Mouse (Mus musculus) lung, postnatal 0 days (tissue): ENCODE measurements around the gene Dgkd. TPM values are rescaled to one million over a fixed set of nuclear protein-coding genes. Genes with fewer than 3 reads are reported as not detected.

Experiments used
- ATAC-seq: fragments of 200-750 bp; cut with Nextera tagmentation; 2 replicates; pipeline ENCODE4 v1.8.0; 2017; ENCODE audit warnings: moderate library complexity
- DNase-seq: peaks from one replicate; pipeline ENCODE4 v3.0.0-alpha.2; 2016; ENCODE audit warnings: low spot score
- H3K27ac ChIP-seq: fragments of 300-500 bp; sonication (generic); 2 replicates; pipeline ENCODE4 v1.5.1; 2014; ENCODE audit warnings: antibody characterized with exemption, mild to moderate bottlenecking, low read length, mixed read lengths
- H3K27me3 ChIP-seq: fragments of 300-500 bp; sonication (generic); replicated peaks from 2 replicates; pipeline ENCODE4 v1.6.1; 2014; ENCODE audit warnings: low read length, mixed read lengths; ENCODE audit not compliant: insufficient read depth
- H3K36me3 ChIP-seq: fragments of 300-500 bp; sonication (generic); 2 replicates; pipeline ENCODE4 v1.6.1; 2014; ENCODE audit warnings: low read length, mixed read lengths; ENCODE audit not compliant: insufficient read depth
- H3K4me1 ChIP-seq: fragments of 300-500 bp; sonication (generic); 2 replicates; pipeline ENCODE4 v1.6.1; 2014; ENCODE audit warnings: antibody characterized with exemption, low read depth, low read length, mixed read lengths; ENCODE audit not compliant: insufficient read depth
- H3K4me2 ChIP-seq: fragments of 300-500 bp; sonication (generic); replicated peaks from 2 replicates; pipeline ENCODE4 v1.6.1; 2014; ENCODE audit warnings: low read depth, mild to moderate bottlenecking, low read length, moderate library complexity, mixed read lengths
- H3K4me3 ChIP-seq: fragments of 300-500 bp; sonication (generic); 2 replicates; pipeline ENCODE4 v1.5.1; 2014; ENCODE audit warnings: low read depth, low read length
- H3K9ac ChIP-seq: fragments of 300-500 bp; sonication (generic); replicated peaks from 2 replicates; pipeline ENCODE4 v1.6.1; 2014; ENCODE audit warnings: low read depth, mild to moderate bottlenecking
- H3K9me3 ChIP-seq: fragments of 300-500 bp; sonication (generic); 2 replicates; pipeline ENCODE4 v1.6.1; 2016; ENCODE audit warnings: low read length, mixed read lengths
- CTCF ChIP-seq: IDR thresholded peaks from 2 replicates; pipeline ENCODE4 v1.5.1; 2016; ENCODE audit warnings: antibody characterized with exemption, mild to moderate bottlenecking
- EP300 ChIP-seq: IDR thresholded peaks from 2 replicates; pipeline ENCODE4 v1.6.1; 2016; ENCODE audit warnings: antibody characterized with exemption, mild to moderate bottlenecking, control low read depth
- WGBS: fragments of 180-500 bp; shearing (Covaris S2); extraction: QIAGEN DNeasy Blood & Tissue Kit; methylation state at CpG from one replicate; pipeline ENCODE4 v1.1.7; 2014; 5-methylcytosine and 5-hydroxymethylcytosine counted together
- polyA plus RNA-seq: library from polyadenylated mRNA; unstranded; fragments of >200 nt; fragmentation: Nextera tagmentation; extraction: Ambion mirVana; gene quantifications from 2 replicates; pipeline ENCODE4 v1.2.1, GENCODE M21; 2015

Dgkd gene
- polyA plus RNA-seq, 1 experiment from 2014 or later: 24.3 TPM

DNA sequence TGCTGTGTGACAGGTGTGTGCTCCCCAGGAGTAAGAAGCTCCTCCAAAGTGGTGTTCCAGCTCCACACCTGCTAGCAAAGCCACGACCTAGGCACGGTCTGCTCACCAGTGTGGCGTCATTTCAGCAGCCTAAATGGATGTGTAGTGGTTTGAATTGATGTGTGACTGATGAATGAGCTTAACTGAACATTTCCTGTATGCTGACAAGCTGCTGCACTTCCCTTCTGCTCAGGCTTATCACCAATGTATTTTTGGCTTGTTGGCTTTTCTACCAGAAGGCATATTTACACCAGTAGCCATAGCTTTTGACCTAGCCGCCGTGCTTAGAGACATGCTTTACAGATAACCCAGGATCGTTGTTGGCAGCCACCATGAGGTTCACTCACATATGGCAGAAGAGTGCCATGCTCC, 94.6 kb downstream of the Dgkd start:
- 72% methylated on average over 6 of the region's 6 CpGs for WGBS
- no peak for TF ChIP-seq CTCF
- no peak for TF ChIP-seq EP300
- no peaks in the 10 kb centered on the region for H3K4me1 ChIP-seq
- H3K27me3 ChIP-seq: no peaks in the 10 kb centered on the region
- H3K36me3 ChIP-seq: peaks cover 62% of the 10 kb centered on the region
- DNase-seq (no peak), ATAC-seq (no peak)
- no peak overlapping the region for H3K9ac ChIP-seq
- no peak overlapping the region for H3K27ac ChIP-seq
- H3K4me2 ChIP-seq: no peak overlapping the region
- no peaks in the 10 kb centered on the region for H3K9me3 ChIP-seq
- no peak overlapping the region for H3K4me3 ChIP-seq

- no peaks in the 10 kb centered on the region for H3K4me1 ChIP-seq
- H3K36me3 ChIP-seq: peaks cover 42% of the 10 kb centered on the region
- no peak for DNase-seq
- H3K27me3 ChIP-seq: no peaks in the 10 kb centered on the region
- no peak overlapping the region for H3K27ac ChIP-seq
- no peak overlapping the region for H3K4me2 ChIP-seq
- no peak for ATAC-seq
- no peak overlapping the region for H3K4me3 ChIP-seq
- no peak overlapping the region for H3K9ac ChIP-seq
- WGBS: 90% methylated on average over 3 of the region's 3 CpGs
- TF ChIP-seq CTCF (no peak), EP300 (no peak)
- H3K9me3 ChIP-seq: no peaks in the 10 kb centered on the region
Measured at GRCm38 (mm10) chr1:87951641-87952040, 98.6 kb downstream of the Dgkd start.

GRCm38 (mm10) chr1:87953073-87953472, 100.0 kb downstream of the Dgkd start:
- Histone ChIP-seq H3K9me3 (no peaks in the 10 kb centered on the region), H3K9ac (no peak overlapping the region), H3K4me3 (no peak overlapping the region), H3K36me3 (peaks cover 46% of the 10 kb centered on the region), H3K27me3 (no peaks in the 10 kb centered on the region), H3K27ac (no peak overlapping the region), H3K4me2 (no peak overlapping the region), H3K4me1 (no peaks in the 10 kb centered on the region)
- ATAC-seq: no peak
- WGBS: 79% methylated on average over 3 of the region's 3 CpGs
- TF ChIP-seq CTCF (no peak), EP300 (no peak)
- DNase-seq: no peak

- Histone ChIP-seq H3K36me3 (peaks cover 24% of the 10 kb centered on the region), H3K27me3 (no peaks in the 10 kb centered on the region), H3K4me2 (no peak overlapping the region), H3K4me3 (no peak overlapping the region), H3K9me3 (no peaks in the 10 kb centered on the region), H3K27ac (no peak overlapping the region), H3K9ac (no peak overlapping the region), H3K4me1 (no peaks in the 10 kb centered on the region)
- ATAC-seq (no peak), DNase-seq (no peak)
- no peak for TF ChIP-seq EP300
- no peak for TF ChIP-seq CTCF
- WGBS: 98% methylated on average over 1 of the region's 1 CpGs
Measured at GRCm38 (mm10) chr1:87958931-87959330, 105.8 kb downstream of the Dgkd start.

- TF ChIP-seq CTCF (no peak), EP300 (no peak)
- no peak overlapping the region for H3K4me2 ChIP-seq
- no peaks in the 10 kb centered on the region for H3K27me3 ChIP-seq
- no peak overlapping the region for H3K4me3 ChIP-seq
- no peaks in the 10 kb centered on the region for H3K4me1 ChIP-seq
- peaks cover 24% of the 10 kb centered on the region for H3K36me3 ChIP-seq
- 82% methylated on average over 4 of the region's 4 CpGs for WGBS
- DNase-seq (no peak), ATAC-seq (no peak)
- H3K9ac ChIP-seq: no peak overlapping the region
- H3K27ac ChIP-seq: no peak overlapping the region
- H3K9me3 ChIP-seq: no peaks in the 10 kb centered on the region
Measured at GRCm38 (mm10) chr1:87959532-87959931, 106.4 kb downstream of the Dgkd start.

DNA sequence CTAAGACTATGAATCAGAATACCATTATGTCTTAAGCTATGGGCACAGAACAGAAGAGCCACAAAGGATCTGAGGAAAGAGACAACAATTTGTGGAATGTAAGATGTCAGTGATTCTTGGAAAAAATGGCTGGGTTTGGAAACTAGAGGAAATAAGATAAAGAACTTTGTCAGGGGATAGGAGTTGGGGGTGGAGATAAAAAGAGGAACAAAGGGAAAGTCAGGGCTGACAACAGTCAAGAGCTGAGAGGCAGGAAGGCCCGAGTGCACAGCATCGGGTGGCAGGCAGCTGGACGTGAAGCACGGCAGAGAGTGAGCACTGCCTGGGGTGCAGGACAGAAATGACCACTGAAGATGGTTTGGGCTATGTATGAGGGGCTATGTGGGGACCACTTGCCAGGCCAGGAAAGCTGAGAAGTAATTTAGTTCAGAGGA, 106.9 kb downstream of the Dgkd start:
- H3K36me3 ChIP-seq: peaks cover 24% of the 10 kb centered on the region
- peak; percentile 11 for DNase-seq

DNA sequence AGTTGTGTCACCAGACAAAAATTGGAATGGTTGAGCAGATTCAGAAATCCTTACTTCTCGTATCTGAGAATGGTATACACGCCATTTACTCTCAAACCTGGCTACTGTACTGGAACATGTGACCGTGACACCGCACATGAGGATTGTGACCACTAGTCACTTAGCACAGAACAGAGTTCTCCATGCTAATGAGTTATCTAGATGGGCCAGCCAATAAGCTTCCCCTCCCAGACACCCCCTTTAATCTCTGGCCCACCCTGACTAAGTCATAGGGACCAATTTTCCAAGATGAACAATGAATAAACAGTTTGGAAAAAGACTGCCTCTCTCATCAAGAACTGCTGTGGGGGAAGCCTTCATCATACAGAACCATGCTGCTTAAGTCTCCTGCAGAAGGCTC, 107.7 kb downstream of the Dgkd start:
- no peak for TF ChIP-seq EP300
- TF ChIP-seq CTCF: no peak
- Histone ChIP-seq H3K36me3 (peaks cover 19% of the 10 kb centered on the region), H3K4me3 (no peak overlapping the region), H3K9me3 (no peaks in the 10 kb centered on the region), H3K4me1 (no peaks in the 10 kb centered on the region), H3K27me3 (no peaks in the 10 kb centered on the region), H3K27ac (no peak overlapping the region), H3K4me2 (no peak overlapping the region), H3K9ac (no peak overlapping the region)
- 92% methylated on average over 4 of the region's 4 CpGs for WGBS
- no peak for DNase-seq
- ATAC-seq: no peak

More for the DNA sequence above, 106.9 kb downstream of the Dgkd start:
- H3K9ac ChIP-seq: no peak overlapping the region
- no peak overlapping the region for H3K27ac ChIP-seq
- 20% methylated on average over 4 of the region's 4 CpGs for WGBS
- H3K4me2 ChIP-seq: no peak overlapping the region
- no peak for ATAC-seq
- H3K4me1 ChIP-seq: no peaks in the 10 kb centered on the region
- TF ChIP-seq CTCF: no peak
- TF ChIP-seq EP300: no peak
- no peaks in the 10 kb centered on the region for H3K9me3 ChIP-seq
- H3K4me3 ChIP-seq: no peak overlapping the region
- no peaks in the 10 kb centered on the region for H3K27me3 ChIP-seq
